Mouse (Mus musculus) lung, postnatal 0 days (tissue): Measurements from ENCODE around the gene Dync1i1. TPM values are rescaled to one million over a fixed set of nuclear protein-coding genes. Genes with fewer than 3 reads are reported as not detected.
A peak's percentile ranks its signal among the peaks of the same experiment; 100 is the strongest.

Experiments
- ATAC-seq: fragments of 200-750 bp; cut with Nextera tagmentation; 2 replicates; pipeline ENCODE4 v1.8.0; 2017; ENCODE audit warnings: moderate library complexity
- DNase-seq: peaks from one replicate; pipeline ENCODE4 v3.0.0-alpha.2; 2016; ENCODE audit warnings: low spot score
- H3K27ac ChIP-seq: fragments of 300-500 bp; sonication (generic); 2 replicates; pipeline ENCODE4 v1.5.1; 2014; ENCODE audit warnings: antibody characterized with exemption, mild to moderate bottlenecking, low read length, mixed read lengths
- H3K27me3 ChIP-seq: fragments of 300-500 bp; sonication (generic); replicated peaks from 2 replicates; pipeline ENCODE4 v1.6.1; 2014; ENCODE audit warnings: low read length, mixed read lengths; ENCODE audit not compliant: insufficient read depth
- H3K36me3 ChIP-seq: fragments of 300-500 bp; sonication (generic); 2 replicates; pipeline ENCODE4 v1.6.1; 2014; ENCODE audit warnings: low read length, mixed read lengths; ENCODE audit not compliant: insufficient read depth
- H3K4me1 ChIP-seq: fragments of 300-500 bp; sonication (generic); 2 replicates; pipeline ENCODE4 v1.6.1; 2014; ENCODE audit warnings: antibody characterized with exemption, low read depth, low read length, mixed read lengths; ENCODE audit not compliant: insufficient read depth
- H3K4me2 ChIP-seq: fragments of 300-500 bp; sonication (generic); replicated peaks from 2 replicates; pipeline ENCODE4 v1.6.1; 2014; ENCODE audit warnings: low read depth, mild to moderate bottlenecking, low read length, moderate library complexity, mixed read lengths
- H3K4me3 ChIP-seq: fragments of 300-500 bp; sonication (generic); 2 replicates; pipeline ENCODE4 v1.5.1; 2014; ENCODE audit warnings: low read depth, low read length
- H3K9ac ChIP-seq: fragments of 300-500 bp; sonication (generic); replicated peaks from 2 replicates; pipeline ENCODE4 v1.6.1; 2014; ENCODE audit warnings: low read depth, mild to moderate bottlenecking
- H3K9me3 ChIP-seq: fragments of 300-500 bp; sonication (generic); 2 replicates; pipeline ENCODE4 v1.6.1; 2016; ENCODE audit warnings: low read length, mixed read lengths
- CTCF ChIP-seq: IDR thresholded peaks from 2 replicates; pipeline ENCODE4 v1.5.1; 2016; ENCODE audit warnings: antibody characterized with exemption, mild to moderate bottlenecking
- EP300 ChIP-seq: IDR thresholded peaks from 2 replicates; pipeline ENCODE4 v1.6.1; 2016; ENCODE audit warnings: antibody characterized with exemption, mild to moderate bottlenecking, control low read depth
- WGBS: fragments of 180-500 bp; shearing (Covaris S2); extraction: QIAGEN DNeasy Blood & Tissue Kit; methylation state at CpG from one replicate; pipeline ENCODE4 v1.1.7; 2014; 5-methylcytosine and 5-hydroxymethylcytosine counted together
- polyA plus RNA-seq: library from polyadenylated mRNA; unstranded; fragments of >200 nt; fragmentation: Nextera tagmentation; extraction: Ambion mirVana; gene quantifications from 2 replicates; pipeline ENCODE4 v1.2.1, GENCODE M21; 2015

Gene Dync1i1
- polyA plus RNA-seq, 1 experiment from 2014 or later: 0.82 TPM

DNA sequence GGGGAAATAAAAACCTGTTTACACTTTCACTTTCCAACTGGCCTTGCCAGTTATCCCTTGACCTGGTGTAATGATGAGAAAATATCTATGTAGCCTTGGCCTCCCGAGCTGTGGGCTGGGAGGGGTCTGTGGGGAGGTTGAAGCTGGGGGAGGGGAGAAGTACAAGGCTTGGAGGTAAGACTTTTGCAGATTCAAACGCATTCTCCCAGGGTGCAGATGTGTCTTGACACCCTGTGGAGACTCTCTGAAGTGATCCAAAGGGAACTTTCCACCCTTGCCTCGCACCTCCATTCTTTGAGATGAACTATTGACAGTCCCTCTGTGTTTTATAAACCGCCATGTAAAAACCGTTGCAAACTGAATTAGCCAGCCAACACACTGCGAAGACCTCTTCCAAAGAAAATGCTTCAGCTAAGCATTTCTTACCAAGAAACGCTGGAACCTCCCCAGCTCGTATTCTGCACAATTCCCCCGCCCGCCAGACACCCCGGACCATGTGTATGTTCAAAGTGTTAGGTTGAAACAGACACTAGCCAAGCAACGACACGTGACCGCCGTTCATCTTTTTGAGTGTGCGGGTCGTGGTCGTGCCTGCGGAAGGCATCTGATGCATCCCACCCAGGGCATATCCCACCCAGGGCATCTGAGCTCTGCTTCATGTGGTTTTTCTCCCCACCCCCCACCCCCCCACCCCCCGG lies 133.6 kb downstream of the Dync1i1 start:
- Histone ChIP-seq H3K4me3 (peak overlapping the region; percentile 3; the same call in 1 of the 2 replicates), H3K36me3 (no peaks in the 10 kb centered on the region), H3K27me3 (no peaks in the 10 kb centered on the region), H3K4me1 (no peaks in the 10 kb centered on the region), H3K9me3 (no peaks in the 10 kb centered on the region), H3K9ac (no peak overlapping the region), H3K4me2 (peak overlapping the region; percentile 43), H3K27ac (no peak overlapping the region)
- ATAC-seq (no peak), DNase-seq (no peak)
- no peak for TF ChIP-seq CTCF
- no peak for TF ChIP-seq EP300
- WGBS: 29% methylated on average over 20 of the region's 20 CpGs

GRCm38 (mm10) chr6:5859630-5860029 lies 134.2 kb downstream of the Dync1i1 start:
- Histone ChIP-seq H3K36me3 (no peaks in the 10 kb centered on the region), H3K27ac (no peak overlapping the region), H3K9me3 (no peaks in the 10 kb centered on the region), H3K4me3 (peak overlapping the region; percentile 3; the same call in 1 of the 2 replicates), H3K27me3 (no peaks in the 10 kb centered on the region), H3K4me1 (no peaks in the 10 kb centered on the region), H3K9ac (no peak overlapping the region), H3K4me2 (peak overlapping the region; percentile 43)
- TF ChIP-seq CTCF (no peak), EP300 (no peak)
- 18% methylated on average over 8 of the region's 8 CpGs for WGBS
- ATAC-seq: no peak
- no peak for DNase-seq

DNA sequence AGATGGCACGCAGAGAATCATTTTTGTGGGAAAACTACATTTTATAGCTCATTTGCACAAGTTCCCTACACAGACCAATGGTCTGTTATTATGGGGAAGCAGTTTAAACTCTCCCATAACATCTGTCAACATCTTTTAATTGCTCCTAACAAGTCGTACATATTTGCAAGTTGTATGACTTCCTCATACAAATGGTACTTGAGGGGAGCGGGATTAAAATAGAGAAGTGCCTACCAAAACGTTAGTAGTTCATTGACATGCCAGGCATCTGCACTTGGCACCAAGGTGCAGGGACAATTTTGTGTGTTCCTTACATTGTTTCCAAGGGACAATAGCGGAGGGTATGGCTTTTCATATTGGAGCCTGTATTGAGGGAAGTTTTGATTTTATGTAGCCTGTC lies 140.7 kb downstream of the Dync1i1 start:
- WGBS: 58% methylated on average over 5 of the region's 5 CpGs
- Histone ChIP-seq H3K27me3 (no peaks in the 10 kb centered on the region), H3K4me2 (no peak overlapping the region), H3K27ac (no peak overlapping the region), H3K36me3 (no peaks in the 10 kb centered on the region), H3K4me1 (no peaks in the 10 kb centered on the region), H3K9ac (no peak overlapping the region), H3K9me3 (no peaks in the 10 kb centered on the region), H3K4me3 (no peak overlapping the region)
- DNase-seq (no peak), ATAC-seq (no peak)
- TF ChIP-seq EP300: no peak
- TF ChIP-seq CTCF: no peak

DNA sequence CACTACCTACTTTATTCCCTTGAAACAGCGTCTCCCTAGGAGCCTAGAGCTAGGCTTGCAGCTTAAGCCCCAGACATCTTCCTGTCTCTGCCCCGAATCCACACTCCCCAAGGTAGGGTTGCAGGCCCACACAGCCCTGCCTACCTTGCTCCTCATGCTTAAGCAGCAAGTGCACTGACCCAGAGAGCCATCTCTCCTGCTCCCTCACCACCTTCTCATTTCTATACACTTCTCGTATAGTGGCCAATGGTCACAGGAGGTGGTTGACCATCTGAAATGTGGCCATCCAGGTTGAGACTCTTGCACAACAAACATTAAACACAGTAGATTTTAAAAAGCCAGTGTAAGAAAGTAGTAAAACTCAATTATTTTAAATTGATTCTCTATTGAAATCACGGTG lies 141.8 kb downstream of the Dync1i1 start:
- no peak overlapping the region for H3K4me2 ChIP-seq
- H3K4me3 ChIP-seq: no peak overlapping the region
- ATAC-seq (no peak), DNase-seq (no peak)
- H3K9ac ChIP-seq: no peak overlapping the region
- 91% methylated on average over 4 of the region's 4 CpGs for WGBS
- H3K9me3 ChIP-seq: no peaks in the 10 kb centered on the region
- H3K27me3 ChIP-seq: no peaks in the 10 kb centered on the region
- no peak overlapping the region for H3K27ac ChIP-seq
- H3K4me1 ChIP-seq: no peaks in the 10 kb centered on the region
- no peaks in the 10 kb centered on the region for H3K36me3 ChIP-seq
- no peak for TF ChIP-seq EP300
- no peak for TF ChIP-seq CTCF

DNA sequence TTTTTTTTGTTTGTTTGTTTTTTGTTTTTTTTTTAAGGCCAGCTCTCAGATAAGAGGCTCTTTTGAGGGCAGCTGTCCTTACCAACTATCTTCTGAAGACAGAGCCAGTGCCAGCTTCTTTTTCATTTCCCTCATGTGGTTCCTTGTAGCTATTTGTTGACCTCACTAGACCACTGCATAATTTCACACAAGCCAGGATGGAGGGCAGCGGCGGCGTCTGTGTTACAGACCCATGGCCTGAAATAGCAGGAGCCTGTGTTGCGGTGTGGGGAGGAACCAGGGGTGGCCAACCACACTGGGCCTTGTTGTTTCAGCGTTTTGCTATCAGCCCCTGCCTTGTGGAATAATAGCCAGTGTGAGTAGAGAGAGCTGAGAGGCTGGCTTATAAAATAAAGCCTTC lies 145.6 kb downstream of the Dync1i1 start:
- H3K9me3 ChIP-seq: no peaks in the 10 kb centered on the region
- no peaks in the 10 kb centered on the region for H3K27me3 ChIP-seq
- 69% methylated on average over 5 of the region's 5 CpGs for WGBS
- H3K4me2 ChIP-seq: no peak overlapping the region
- H3K9ac ChIP-seq: no peak overlapping the region
- ATAC-seq (no peak), DNase-seq (no peak)
- H3K4me1 ChIP-seq: no peaks in the 10 kb centered on the region
- H3K36me3 ChIP-seq: no peaks in the 10 kb centered on the region
- no peak overlapping the region for H3K4me3 ChIP-seq
- H3K27ac ChIP-seq: no peak overlapping the region
- TF ChIP-seq CTCF (no peak), EP300 (no peak)

- H3K36me3 ChIP-seq: no peaks in the 10 kb centered on the region
- no peak overlapping the region for H3K4me3 ChIP-seq
- H3K4me2 ChIP-seq: no peak overlapping the region
- H3K27ac ChIP-seq: no peak overlapping the region
- H3K9ac ChIP-seq: no peak overlapping the region
- H3K9me3 ChIP-seq: no peaks in the 10 kb centered on the region
- DNase-seq (no peak), ATAC-seq (no peak)
- H3K4me1 ChIP-seq: no peaks in the 10 kb centered on the region
- TF ChIP-seq CTCF (no peak), EP300 (no peak)
- no peaks in the 10 kb centered on the region for H3K27me3 ChIP-seq
- WGBS: 68% methylated on average over 15 of the region's 15 CpGs
These were observed 146.3 kb downstream of the Dync1i1 start for GRCm38 (mm10) chr6:5871581-5872298.
